Mouse (Mus musculus): ENCODE measurements around the gene Psmd8.

- TF ChIP-seq POLR2A (IDR thresholded peaks at IDR 0.05; ENCODE audit: borderline replicate concordance, extremely low read depth, insufficient read depth, insufficient read length, poor library complexity, severe bottlenecking) (no peak), CTCF (IDR thresholded peaks at IDR 0.05; ENCODE audit: borderline replicate concordance, extremely low read depth, insufficient read depth, insufficient read length) (no peak)
Measured at GRCm38 (mm10) chr7:29170755-29171561, 9.5 kb downstream of the Psmd8 start.

Measured in brain, embryonic 14.5 days (tissue).